Mouse (Mus musculus) megakaryocyte progenitor cell, adult 5-6 weeks (primary cell): ENCODE results near the gene Calb2. TPM values are rescaled to one million over a fixed set of nuclear protein-coding genes. Genes with fewer than 3 reads are reported as not detected.

Source experiments
- ATAC-seq: replicated peaks from 2 replicates; pipeline ENCODE4 v1.8.0; 2016; ENCODE audit warnings: mild to moderate bottlenecking, moderate TSS enrichment, inconsistent platforms; ENCODE audit not compliant: poor library complexity
- total RNA-seq, 2 experiments: library from RNA; stranded (forward) in 1 of 2; stranded (reverse) in 1 of 2; fragments of 157-497, 149-512 nt in 1 of 2; fragments of 200-1000 nt in 1 of 2; gene quantifications; 2 replicates each; pipeline versions ENCODE4 v1.2.3 to v1.2.4; 2015 to 2017

Calb2 gene
- total RNA-seq, 2 experiments from 2014 or later: not detected

DNA sequence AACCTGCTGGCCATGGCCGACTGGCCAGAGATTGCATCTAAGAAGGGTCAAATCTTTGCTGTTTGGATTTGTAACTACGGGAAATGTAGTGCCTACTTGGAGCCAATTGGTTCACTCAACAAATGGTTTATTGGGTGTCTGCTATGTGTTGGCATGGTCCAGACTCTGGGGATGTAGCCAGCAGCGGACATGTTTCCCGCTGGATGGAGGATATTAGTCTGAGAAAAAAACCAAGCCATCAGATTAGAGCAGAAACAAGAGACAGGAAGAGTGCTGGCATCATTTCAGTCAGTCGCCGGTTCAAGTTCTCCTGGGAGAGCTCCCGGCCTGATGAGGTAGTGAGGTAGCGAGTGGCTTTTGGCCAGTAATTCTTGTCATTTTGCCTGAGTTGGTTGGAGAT is 33.8 kb downstream of the Calb2 start:
- no peak for ATAC-seq

DNA sequence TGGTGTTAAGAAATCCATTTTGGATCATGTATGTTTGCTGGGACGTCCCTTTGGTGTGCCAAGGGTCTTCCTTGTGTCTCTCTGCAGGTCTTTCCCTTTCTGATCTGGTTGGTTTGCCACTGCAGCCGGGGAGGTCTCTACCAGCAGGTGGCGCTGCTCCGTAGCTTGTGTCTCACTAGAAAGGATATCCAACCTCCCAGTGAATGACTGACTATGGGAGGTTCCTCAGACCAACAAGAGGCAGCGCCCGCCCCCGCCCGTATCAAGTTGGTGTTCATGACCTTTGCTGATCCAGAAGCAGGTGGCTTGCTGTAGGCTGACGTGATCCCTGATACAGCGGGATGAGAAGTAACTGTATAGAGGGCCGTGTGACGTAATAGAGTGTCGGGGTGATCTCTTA is 37.5 kb downstream of the Calb2 start:
- peak; percentile 96 for ATAC-seq

DNA sequence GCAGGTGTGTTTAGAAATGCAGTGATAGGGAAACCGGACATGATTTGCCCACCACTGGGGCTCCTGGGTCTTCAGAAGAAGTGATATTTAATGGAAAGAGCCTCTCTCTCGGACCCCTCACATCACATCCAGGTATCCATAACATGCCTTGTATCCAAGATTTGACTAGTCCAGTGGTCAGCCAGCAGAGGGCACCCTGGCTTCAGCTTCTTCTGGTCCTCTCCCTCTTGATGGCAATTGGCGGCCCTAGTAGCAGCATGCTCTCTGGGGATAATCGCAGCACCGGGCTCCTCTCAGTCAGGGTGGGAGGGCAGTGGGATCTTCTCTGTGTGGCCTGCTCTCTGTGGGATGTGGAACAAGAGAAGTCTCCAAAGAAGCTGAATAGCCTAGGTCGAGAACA is 48.3 kb downstream of the Calb2 start:
- no peak for ATAC-seq

DNA sequence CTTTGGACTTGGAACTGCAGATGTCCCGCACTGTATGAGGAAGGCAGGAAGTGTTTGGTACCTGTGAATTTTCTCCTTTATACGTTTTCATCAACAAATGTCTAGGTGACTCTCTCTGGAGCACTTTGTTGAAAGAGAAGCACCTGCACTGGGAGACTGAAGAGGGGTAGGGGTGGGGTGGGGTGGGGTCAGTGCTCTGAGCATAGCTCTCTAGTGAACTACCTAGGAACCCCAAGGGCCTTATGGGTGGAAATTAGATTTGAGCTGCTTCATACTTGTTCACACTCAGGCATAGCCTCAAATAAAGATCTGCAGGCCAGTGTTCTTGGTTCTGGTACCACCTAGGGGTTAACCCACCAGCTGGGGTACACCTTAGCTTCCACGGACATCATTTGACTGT is 65.4 kb downstream of the Calb2 start, which contains the start of gene Gm17720:
Gene Gm17720 (minus strand): TSS at position 101 of the 400 bp plus-strand sequence.
- no peak for ATAC-seq

DNA sequence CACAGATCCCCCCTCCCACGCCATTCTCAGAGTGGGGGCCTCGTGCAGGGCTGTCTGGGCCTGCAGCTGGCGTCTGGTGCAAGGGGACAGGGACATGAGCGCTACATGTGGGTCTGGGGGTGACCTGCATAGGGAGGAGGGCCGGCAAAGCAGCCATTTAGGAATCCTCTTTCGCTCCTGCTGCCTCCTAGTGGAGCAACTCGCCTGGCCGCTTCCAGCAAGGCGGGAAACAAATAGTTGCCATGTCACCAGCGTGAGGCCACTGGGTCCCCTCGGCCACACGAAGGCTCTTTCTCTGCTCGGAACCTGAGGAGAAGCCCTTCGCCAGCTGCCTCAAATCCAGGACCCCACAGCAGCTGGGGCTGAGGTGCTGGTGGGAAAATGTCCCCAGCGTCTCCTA is 66.3 kb downstream of the Calb2 start:
- ATAC-seq: no peak

DNA sequence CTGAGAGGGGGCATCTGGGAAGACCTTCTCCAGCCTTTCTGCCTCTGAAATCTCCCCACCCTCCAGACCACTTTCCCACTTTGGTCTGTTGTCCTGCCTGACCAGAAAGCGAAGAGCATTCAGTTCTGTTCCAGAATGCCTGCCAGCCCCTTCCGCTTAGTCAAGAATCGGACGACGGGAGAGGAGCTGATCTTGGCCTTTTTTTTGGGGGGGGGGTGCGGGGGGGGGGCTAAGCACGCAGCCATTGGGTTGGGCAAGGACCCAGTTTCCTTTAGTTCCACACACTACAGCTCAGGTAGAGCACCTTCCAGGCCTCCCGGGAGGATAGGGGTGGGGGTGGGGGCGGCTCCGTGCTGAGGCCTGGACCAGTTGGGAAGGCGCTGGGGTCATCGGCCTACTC is 67.1 kb downstream of the Calb2 start, which contains the start of gene Gm21964:
Gene Gm21964 (plus strand): TSS at position 301 of the 400 bp plus-strand sequence.
- ATAC-seq: no peak

DNA sequence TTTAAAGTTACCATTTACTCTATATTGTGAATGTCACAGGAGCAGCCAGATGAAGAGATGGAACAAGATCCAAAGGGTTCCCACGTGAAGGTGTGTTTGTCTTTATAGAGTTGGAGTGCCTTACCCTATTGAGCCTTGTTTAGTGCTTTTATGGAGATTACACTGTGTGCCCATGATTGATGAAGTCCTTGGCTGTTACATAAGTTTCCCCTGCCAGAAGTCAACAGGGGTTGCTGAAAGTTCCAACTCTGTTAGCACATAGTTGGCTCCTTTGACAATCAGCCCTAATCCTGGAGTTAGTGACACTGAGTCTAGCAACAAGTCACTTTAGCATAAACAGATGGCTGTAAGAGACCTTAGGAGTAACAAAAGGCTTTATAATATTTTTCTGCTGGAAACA is 76.1 kb downstream of the Calb2 start:
- no peak for ATAC-seq

Other genes starting within 250 kb of the Calb2 start
- not detected in 2 replicates for gene Marveld3, start 206.0 kb downstream of the Calb2 start, total RNA-seq (2015)
- gene Marveld3, start 206.0 kb downstream of the Calb2 start, total RNA-seq (2017): not detected in 2 replicates
- not detected in 2 replicates for gene Tat, start 177.8 kb downstream of the Calb2 start, total RNA-seq (2015)
- not detected in 2 replicates for gene Tat, start 177.8 kb downstream of the Calb2 start, total RNA-seq (2017)
- not detected in 2 replicates for gene Chst4, start 128.5 kb downstream of the Calb2 start, total RNA-seq (2015)
- gene Chst4, start 128.5 kb downstream of the Calb2 start, total RNA-seq (2017): not detected in 2 replicates
- gene Zfp612, start 88.5 kb downstream of the Calb2 start, total RNA-seq (2015): 0.05 TPM in 1 of 2 replicates, not detected in the other
- not detected in 2 replicates for gene Zfp612, start 88.5 kb downstream of the Calb2 start, total RNA-seq (2017)
- gene Gm21964, start 67.0 kb downstream of the Calb2 start, total RNA-seq (2015): not detected in 2 replicates
- not detected in 2 replicates for gene Gm21964, start 67.0 kb downstream of the Calb2 start, total RNA-seq (2017)
- not detected in 2 replicates for gene Gm17720, start 65.5 kb downstream of the Calb2 start, total RNA-seq (2015)
- not detected in 2 replicates for gene Gm17720, start 65.5 kb downstream of the Calb2 start, total RNA-seq (2017)
- 9.0 and 9.6 TPM in 2 replicates for gene Cmtr2, start 47.5 kb upstream of the Calb2 start, total RNA-seq (2015)
- gene Cmtr2, start 47.5 kb upstream of the Calb2 start, total RNA-seq (2017): 10.0 and 14.3 TPM in 2 replicates
- gene Hydin, start 98.8 kb upstream of the Calb2 start, total RNA-seq (2015): not detected in 2 replicates
- not detected in 2 replicates for gene Hydin, start 98.8 kb upstream of the Calb2 start, total RNA-seq (2017)